Mouse (Mus musculus): Measurements from ENCODE around the gene Fcna.

DNA sequence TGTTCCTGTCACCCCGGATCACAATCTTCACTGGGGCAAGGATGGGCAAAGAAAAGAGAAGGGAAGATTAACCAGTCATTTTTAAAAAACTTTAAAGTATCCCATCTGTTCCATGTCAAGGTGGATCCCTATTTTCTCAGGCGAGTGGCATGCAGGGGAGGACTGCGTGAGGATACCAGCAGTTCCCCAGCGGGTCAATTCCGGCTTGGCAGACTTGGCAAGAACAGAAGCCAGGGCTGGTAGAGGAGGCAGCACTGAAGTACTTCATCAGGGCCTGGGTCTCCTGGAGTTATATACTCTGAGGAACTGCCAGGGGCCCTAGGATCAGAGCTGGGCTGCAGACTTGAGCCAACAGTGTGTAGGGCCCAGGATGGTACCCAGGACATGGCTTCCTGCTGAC is 25.3 kb downstream of the Fcna start:
- no peak for TF ChIP-seq CTCF (IDR thresholded peaks at IDR 0.05)
- no peak for TF ChIP-seq POLR2A (IDR thresholded peaks at IDR 0.05; ENCODE audit: insufficient read depth, low read depth, low read length)

All from heart, adult 2 months (tissue).